Mouse (Mus musculus): Measurements from ENCODE around the gene Evi2. TPM values are rescaled to one million over a fixed set of nuclear protein-coding genes. Genes with fewer than 3 reads are reported as not detected.

Gene Evi2
- total RNA-seq (2021) = under 1 TPM in 1 of 2 experiments, not detected in 1; 0.13 TPM
- long read RNA-seq, experiment 1 = 0 reads
- long read RNA-seq, experiment 2, partial matches to known transcripts = 0 of 1 reads
- long read RNA-seq, experiment 2, other reads (novel, unspliced or antisense) = 0 of 1 reads

- DNase-seq = peak; percentile 34
Measured at GRCm38 (mm10) chr11:79530333-79530761, at the start of gene Evi2, which contains the start of gene Evi2a. Gene Evi2, minus strand, starts transcription at chr11:79530589. Gene Evi2a, minus strand, starts transcription at chr11:79530609.

GRCm38 (mm10) chr11:79577741-79578140 lies 47.4 kb upstream of the Evi2 start:
- DNase-seq = peak; percentile 40

GRCm38 (mm10) chr11:79575383-79576073 lies 45.1 kb upstream of the Evi2 start:
- DNase-seq = no peak

GRCm38 (mm10) chr11:79573836-79574235 lies 43.4 kb upstream of the Evi2 start:
- no peak for DNase-seq

GRCm38 (mm10) chr11:79570319-79570718 lies 39.9 kb upstream of the Evi2 start:
- no peak for DNase-seq

- DNase-seq = no peak
Measured at GRCm38 (mm10) chr11:79568197-79568911, 38.0 kb upstream of the Evi2 start.

- no peak for DNase-seq
Measured at GRCm38 (mm10) chr11:79566947-79567346, 36.6 kb upstream of the Evi2 start.

GRCm38 (mm10) chr11:79563493-79563892 lies 33.1 kb upstream of the Evi2 start:
- no peak for DNase-seq

- no peak for DNase-seq
Measured at GRCm38 (mm10) chr11:79560536-79560935, 30.1 kb upstream of the Evi2 start.

- no peak for DNase-seq
Measured at GRCm38 (mm10) chr11:79552622-79553021, 22.2 kb upstream of the Evi2 start.

GRCm38 (mm10) chr11:79536293-79536692 lies 5.9 kb upstream of the Evi2 start:
- no peak for DNase-seq

- DNase-seq = no peak
Measured at GRCm38 (mm10) chr11:79535554-79535953, 5.2 kb upstream of the Evi2 start.

- no peak for DNase-seq
Measured at GRCm38 (mm10) chr11:79533950-79534690, 3.7 kb upstream of the Evi2 start.

GRCm38 (mm10) chr11:79533311-79533710 lies 2.9 kb upstream of the Evi2 start:
- no peak for DNase-seq

- DNase-seq = no peak
Measured at GRCm38 (mm10) chr11:79531485-79531884, 1.1 kb upstream of the Evi2 start.

GRCm38 (mm10) chr11:79530774-79531173 lies 385 bp upstream of the Evi2 start:
- DNase-seq = no peak

- DNase-seq = no peak
Measured at GRCm38 (mm10) chr11:79529736-79530135, 653 bp downstream of the Evi2 start.

- no peak for DNase-seq
Measured at GRCm38 (mm10) chr11:79529226-79529625, 1.2 kb downstream of the Evi2 start.

- no peak for DNase-seq
Measured at GRCm38 (mm10) chr11:79528601-79529000, 1.8 kb downstream of the Evi2 start.

GRCm38 (mm10) chr11:79527739-79528384 lies 2.5 kb downstream of the Evi2 start:
- no peak for DNase-seq

GRCm38 (mm10) chr11:79527015-79527738 lies 3.2 kb downstream of the Evi2 start:
- peak; percentile 74 for DNase-seq
